Mouse (Mus musculus): ENCODE data around the gene Fkbp2.

DNA sequence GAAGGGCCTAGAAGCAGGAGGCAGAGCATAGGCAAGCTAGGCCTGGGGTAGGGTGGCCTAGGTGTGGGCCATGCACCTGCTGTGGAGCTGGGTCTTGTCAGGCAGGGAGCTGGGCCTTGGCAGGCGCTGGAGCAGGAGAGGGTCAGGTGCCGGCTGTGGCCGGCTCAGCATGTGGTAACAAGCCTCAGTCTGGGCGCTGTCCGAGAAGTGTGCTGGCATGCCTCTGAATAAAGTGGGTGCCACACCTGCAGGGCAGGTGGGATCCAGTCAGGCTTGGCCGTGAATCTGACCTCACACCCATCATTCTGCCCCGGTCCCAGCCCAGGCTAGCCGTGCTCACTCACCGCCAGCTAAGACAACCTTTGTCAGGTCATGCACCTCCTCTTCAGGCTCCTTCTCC is 33.7 kb upstream of the Fkbp2 start:
- no peak for TF ChIP-seq CTCF (IDR thresholded peaks at IDR 0.05; ENCODE audit: low read depth)
- TF ChIP-seq EP300 (optimal IDR thresholded peaks at IDR 0.05) = no peak
